Mouse (Mus musculus): ENCODE measurements at regions not wholly inside any gene's neighbourhood (a gene's known extent, or its start where the extent isn't known, plus 50 kb on each side); places are given as distances from the start of the nearest gene placed in this dataset.

- peak; percentile 45 for DNase-seq (ENCODE audit: low read depth)
These were observed 94.3 kb upstream of the Hnrnpa3 start for GRCm38 (mm10) chr2:75564809-75565208.

- DNase-seq (ENCODE audit: low read depth): peak; percentile 88
These were observed 91.9 kb upstream of the Hnrnpa3 start for GRCm38 (mm10) chr2:75567131-75567530.

- peak; percentile 97 for DNase-seq (ENCODE audit: low read depth)
These were observed 89.3 kb upstream of the Hnrnpa3 start for GRCm38 (mm10) chr2:75569756-75570155.

GRCm38 (mm10) chr2:75570246-75570645 lies 88.8 kb upstream of the Hnrnpa3 start:
- no peak for DNase-seq (ENCODE audit: low read depth)

- DNase-seq (ENCODE audit: low read depth): no peak
These were observed 74.1 kb upstream of the Hnrnpa3 start for GRCm38 (mm10) chr2:75584975-75585374.

- no peak for DNase-seq (ENCODE audit: low read depth)
These were observed 70.5 kb upstream of the Hnrnpa3 start for GRCm38 (mm10) chr2:75588572-75588971.

- DNase-seq (ENCODE audit: low read depth): no peak
These were observed 69.6 kb upstream of the Hnrnpa3 start for GRCm38 (mm10) chr2:75589452-75589851.

GRCm38 (mm10) chr2:75590175-75590574 lies 68.9 kb upstream of the Hnrnpa3 start:
- no peak for DNase-seq (ENCODE audit: low read depth)

- no peak for DNase-seq (ENCODE audit: low read depth)
These were observed 58.5 kb upstream of the Hnrnpa3 start for GRCm38 (mm10) chr2:75600511-75600910.

GRCm38 (mm10) chr2:75603175-75603871 lies 55.7 kb upstream of the Hnrnpa3 start:
- no peak for DNase-seq (ENCODE audit: low read depth)

GRCm38 (mm10) chr2:75605634-75606033 lies 53.4 kb upstream of the Hnrnpa3 start:
- DNase-seq (ENCODE audit: low read depth): no peak

- no peak for DNase-seq (ENCODE audit: low read depth)
These were observed 51.8 kb upstream of the Hnrnpa3 start for GRCm38 (mm10) chr2:75607010-75607915.

GRCm38 (mm10) chr2:75607958-75608357 lies 51.1 kb upstream of the Hnrnpa3 start:
- DNase-seq (ENCODE audit: low read depth): no peak

- DNase-seq (ENCODE audit: low read depth): no peak
These were observed 50.6 kb upstream of the Hnrnpa3 start for GRCm38 (mm10) chr2:75608482-75608881.

- peak; percentile 92 for DNase-seq (ENCODE audit: low read depth)
These were observed 49.7 kb upstream of the Hnrnpa3 start for GRCm38 (mm10) chr2:75609150-75609946.

Measured in gonadal fat pad, adult 2 months (tissue).